Mouse (Mus musculus) forebrain, embryonic 14.5 days (tissue): Measurements from ENCODE around the gene Tmem81. TPM values are rescaled to one million over a fixed set of nuclear protein-coding genes. Genes with fewer than 3 reads are reported as not detected.

Source experiments
- ATAC-seq: fragments of 200-750 bp; cut with Nextera tagmentation; 2 replicates; pipeline ENCODE4 v1.8.0; 2017; ENCODE audit warnings: mild to moderate bottlenecking, moderate library complexity
- DNase-seq: peaks from one replicate; pipeline ENCODE4 v3.0.0-alpha.2; 2015; ENCODE audit warnings: low spot score
- H3K27ac ChIP-seq: fragments of 300-500 bp; sonication (generic); 2 replicates; pipeline ENCODE4 v1.5.1; 2014; ENCODE audit warnings: low read depth, mild to moderate bottlenecking, control low read depth, low read length, moderate library complexity
- H3K27me3 ChIP-seq: fragments of 300-500 bp; sonication (generic); replicated peaks from 2 replicates; pipeline ENCODE4 v1.6.1; 2014; ENCODE audit warnings: low read length, control low read depth, mixed read lengths; ENCODE audit not compliant: control insufficient read depth, insufficient read depth
- H3K36me3 ChIP-seq: fragments of 300-500 bp; sonication (generic); 2 replicates; pipeline ENCODE4 v1.6.1; 2014; ENCODE audit warnings: low read length, control low read depth; ENCODE audit not compliant: control insufficient read depth, insufficient read depth
- H3K4me1 ChIP-seq: fragments of 300-500 bp; sonication (generic); 2 replicates; pipeline ENCODE4 v1.6.1; 2014; ENCODE audit warnings: antibody characterized with exemption, low read length, control low read depth; ENCODE audit not compliant: control insufficient read depth, insufficient read depth
- H3K4me2 ChIP-seq: fragments of 300-500 bp; sonication (generic); 2 replicates; pipeline ENCODE4 v1.6.1; 2014; ENCODE audit warnings: mild to moderate bottlenecking, control low read depth, low read length
- H3K4me3 ChIP-seq: fragments of 300-500 bp; sonication (generic); 2 replicates; pipeline ENCODE4 v1.5.1; 2014; ENCODE audit warnings: low read depth, low read length, control low read depth
- H3K9ac ChIP-seq: fragments of 300-500 bp; sonication (generic); 2 replicates; pipeline ENCODE4 v1.6.1; 2014; ENCODE audit warnings: mild to moderate bottlenecking, low read length, control low read depth, moderate library complexity
- H3K9me3 ChIP-seq: fragments of 300-500 bp; sonication (generic); replicated peaks from 2 replicates; pipeline ENCODE4 v1.6.1; 2016; ENCODE audit warnings: low read length, control low read depth, mixed read lengths; ENCODE audit not compliant: control insufficient read depth
- WGBS: fragments of 180-500 bp; shearing (Covaris S2); extraction: QIAGEN DNeasy Blood & Tissue Kit; methylation state at CpG from one replicate; pipeline ENCODE4 v1.1.7; 2014; 5-methylcytosine and 5-hydroxymethylcytosine counted together
- polyA plus RNA-seq: library from polyadenylated mRNA; unstranded; fragments of >200 nt; fragmentation: Nextera tagmentation; extraction: Ambion mirVana; gene quantifications from 2 replicates; pipeline ENCODE4 v1.2.1, GENCODE M21; 2014

Tmem81 gene
- polyA plus RNA-seq, 1 experiment from 2014 or later: 0.74 TPM

DNA sequence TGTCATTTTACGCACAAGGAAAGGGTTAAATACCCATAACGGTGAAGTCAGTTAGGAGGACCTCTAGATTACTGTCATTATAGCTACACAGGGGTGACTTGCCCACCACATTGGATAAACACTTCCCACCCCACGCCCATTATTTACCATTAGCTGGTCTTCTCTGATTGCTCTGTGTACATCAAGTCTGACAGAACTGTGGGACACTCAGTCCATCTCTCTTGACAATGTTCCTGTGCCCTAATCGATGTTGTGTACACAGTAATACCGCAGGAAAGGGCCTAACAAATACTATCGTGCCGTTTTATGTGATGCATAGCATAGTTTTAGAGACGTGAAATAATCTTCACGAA, 29.5 kb upstream of the Tmem81 start:
- Histone ChIP-seq H3K4me1 (peaks cover 14% of the 10 kb centered on the region), H3K4me3 (peak overlapping the region; percentile 58), H3K9me3 (no peaks in the 10 kb centered on the region), H3K27ac (0 out of 2 replicates have a peak overlapping the region, but pooled peaks have one; percentile 33), H3K4me2 (peak overlapping the region; percentile 82), H3K9ac (peak overlapping the region; percentile 73), H3K27me3 (no peaks in the 10 kb centered on the region), H3K36me3 (no peaks in the 10 kb centered on the region)
- DNase-seq: no peak
- ATAC-seq: no peak; the same call in 1 of the 2 replicates
- 4% methylated on average over 9 of the region's 9 CpGs for WGBS

GRCm38 (mm10) chr1:132476928-132477691, 28.9 kb upstream of the Tmem81 start, which contains the start of gene Rbbp5:
Gene Rbbp5, plus strand, starts transcription at chr1:132477365.
- Histone ChIP-seq H3K9ac (peak within 1 kb of the TSS; percentile 73), H3K9me3 (no peaks in the 10 kb centered on the region), H3K27me3 (no peaks in the 10 kb centered on the region), H3K36me3 (no peaks in the 10 kb centered on the region), H3K4me1 (peaks cover 14% of the 10 kb centered on the region), H3K4me2 (peak within 1 kb of the TSS; percentile 82), H3K4me3 (peak within 1 kb of the TSS; percentile 58), H3K27ac (0 out of 2 replicates have a peak within 1 kb of the TSS, but pooled peaks have one; percentile 33)
- peak; percentile 93 for ATAC-seq
- WGBS: under 1% methylated on average over 43 of the region's 43 CpGs
- peak; percentile 93 for DNase-seq

GRCm38 (mm10) chr1:132479438-132479837, 26.6 kb upstream of the Tmem81 start:
- no peak for DNase-seq
- peaks cover 14% of the 10 kb centered on the region for H3K4me1 ChIP-seq
- H3K27me3 ChIP-seq: no peaks in the 10 kb centered on the region
- no peaks in the 10 kb centered on the region; the same call in 1 of the 2 replicates for H3K36me3 ChIP-seq
- no peak overlapping the region for H3K27ac ChIP-seq
- ATAC-seq: no peak
- H3K4me2 ChIP-seq: no peak overlapping the region
- H3K9me3 ChIP-seq: no peaks in the 10 kb centered on the region
- no peak overlapping the region for H3K9ac ChIP-seq
- WGBS: 88% methylated on average over 1 of the region's 1 CpGs
- H3K4me3 ChIP-seq: no peak overlapping the region

DNA sequence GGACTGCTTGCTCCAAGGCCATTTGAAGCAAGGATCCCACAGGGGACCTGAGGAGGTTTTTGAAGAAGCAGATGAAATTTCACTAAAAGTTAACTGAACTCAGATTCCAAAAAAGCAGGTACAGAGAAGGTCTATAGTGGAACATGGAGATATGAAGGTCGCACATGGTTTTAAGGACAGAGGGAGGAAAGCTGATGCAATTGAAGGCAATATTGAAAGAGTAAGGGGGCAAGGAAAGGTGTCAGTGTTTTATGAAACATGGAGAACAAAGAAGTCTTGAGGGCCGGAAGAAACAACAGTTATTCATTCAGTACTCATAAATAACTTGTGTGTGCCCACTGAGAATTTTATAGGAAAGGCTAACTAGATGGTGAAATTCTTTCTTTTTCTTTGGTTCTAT, 24.4 kb upstream of the Tmem81 start:
- H3K4me2 ChIP-seq: no peak overlapping the region
- no peak for ATAC-seq

GRCm38 (mm10) chr1:132483234-132483633, 22.8 kb upstream of the Tmem81 start:
- peaks cover 3% of the 10 kb centered on the region for H3K4me1 ChIP-seq
- no peak for DNase-seq
- no peaks in the 10 kb centered on the region for H3K9me3 ChIP-seq
- no peak for ATAC-seq
- H3K9ac ChIP-seq: no peak overlapping the region
- peaks cover 30% of the 10 kb centered on the region for H3K36me3 ChIP-seq
- H3K27me3 ChIP-seq: no peaks in the 10 kb centered on the region
- no peak overlapping the region for H3K27ac ChIP-seq
- H3K4me3 ChIP-seq: no peak overlapping the region
- no peak overlapping the region for H3K4me2 ChIP-seq
- WGBS: 91% methylated on average over 3 of the region's 3 CpGs

More for the DNA sequence above, 24.4 kb upstream of the Tmem81 start:
- Histone ChIP-seq H3K27me3 (no peaks in the 10 kb centered on the region), H3K27ac (no peak overlapping the region), H3K9me3 (no peaks in the 10 kb centered on the region), H3K9ac (no peak overlapping the region), H3K4me3 (no peak overlapping the region), H3K4me1 (peaks cover 9% of the 10 kb centered on the region), H3K36me3 (peaks cover 18% of the 10 kb centered on the region)
- 85% methylated on average over 2 of the region's 2 CpGs for WGBS
- DNase-seq: no peak

DNA sequence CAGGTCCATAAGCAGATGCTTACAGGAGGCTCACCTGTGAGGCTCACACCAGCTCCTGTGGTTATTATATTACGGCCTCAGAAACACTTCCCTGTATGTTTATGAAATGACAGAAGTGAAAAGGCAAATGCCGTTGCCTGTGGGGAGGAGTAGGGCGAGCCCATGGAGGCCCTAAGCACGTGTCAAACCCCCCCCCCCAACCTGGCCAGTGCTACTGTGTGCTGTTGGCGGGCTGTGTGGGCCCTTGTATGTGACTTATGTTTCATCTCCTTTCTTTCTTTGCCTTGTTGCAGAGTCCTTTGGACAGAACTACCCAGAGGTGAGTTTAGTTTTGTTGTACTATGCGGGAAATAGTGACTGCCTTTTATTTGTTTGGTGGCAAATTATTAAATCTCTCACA, 22.3 kb upstream of the Tmem81 start:
- Histone ChIP-seq H3K4me2 (no peak overlapping the region), H3K4me3 (no peak overlapping the region), H3K4me1 (no peaks in the 10 kb centered on the region), H3K27ac (no peak overlapping the region), H3K9ac (no peak overlapping the region), H3K9me3 (no peaks in the 10 kb centered on the region), H3K36me3 (peaks cover 31% of the 10 kb centered on the region), H3K27me3 (no peaks in the 10 kb centered on the region)
- DNase-seq: no peak
- no peak for ATAC-seq
- 88% methylated on average over 6 of the region's 6 CpGs for WGBS

DNA sequence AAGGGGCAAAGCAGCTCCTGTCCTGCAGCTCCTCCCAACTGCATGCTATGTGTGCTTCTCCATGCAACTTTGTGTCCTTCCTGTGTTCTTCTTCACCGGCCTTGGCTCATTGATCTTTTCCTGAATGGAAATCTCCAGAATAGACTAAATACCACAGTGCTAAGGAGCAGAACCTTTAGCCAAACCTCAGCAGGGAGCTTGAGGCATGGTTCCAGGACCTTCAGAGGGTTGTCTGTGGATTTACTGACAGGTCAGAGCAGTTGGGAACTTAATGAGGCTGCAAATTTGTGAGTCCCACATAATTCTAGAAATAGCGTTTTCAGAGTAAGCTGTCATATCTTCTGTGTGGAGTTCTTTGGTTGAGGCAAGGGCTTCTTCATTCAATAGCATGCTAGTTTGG, 5.5 kb upstream of the Tmem81 start:
- H3K4me1 ChIP-seq: no peaks in the 10 kb centered on the region
- no peak for DNase-seq
- no peak overlapping the region for H3K4me2 ChIP-seq
- no peaks in the 10 kb centered on the region for H3K9me3 ChIP-seq
- H3K27ac ChIP-seq: no peak overlapping the region
- peaks cover 83% of the 10 kb centered on the region for H3K36me3 ChIP-seq
- no peak overlapping the region for H3K4me3 ChIP-seq
- ATAC-seq: no peak
- no peaks in the 10 kb centered on the region for H3K27me3 ChIP-seq
- H3K9ac ChIP-seq: no peak overlapping the region
- WGBS: 82% methylated on average over 2 of the region's 2 CpGs

DNA sequence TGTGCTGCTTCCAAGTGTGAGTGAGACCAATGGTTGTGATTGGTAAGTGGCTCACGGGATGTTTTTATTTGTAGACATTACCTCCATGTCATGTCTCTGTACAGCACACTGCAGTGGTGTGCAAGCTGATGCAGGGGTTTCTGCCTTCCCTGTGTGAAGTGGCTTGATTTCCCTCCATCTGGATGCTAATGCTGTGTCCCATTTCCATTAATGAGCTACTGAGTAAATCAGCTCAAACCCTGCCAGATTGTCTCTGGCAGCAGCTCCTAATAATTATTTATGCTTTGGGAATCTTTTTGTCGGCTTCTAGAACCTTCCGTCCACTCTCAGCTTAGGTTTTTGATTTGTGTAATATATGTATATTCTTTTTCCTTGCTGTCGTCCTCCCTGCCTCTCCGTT, 875 bp upstream of the Tmem81 start:
- Histone ChIP-seq H3K4me2 (no peak overlapping the region), H3K4me3 (no peak overlapping the region), H3K27ac (no peak overlapping the region), H3K36me3 (peaks cover 67% of the 10 kb centered on the region), H3K27me3 (no peaks in the 10 kb centered on the region), H3K9ac (no peak overlapping the region), H3K9me3 (no peaks in the 10 kb centered on the region), H3K4me1 (no peaks in the 10 kb centered on the region)
- WGBS: 85% methylated on average over 5 of the region's 5 CpGs
- peak; percentile 47 for DNase-seq
- ATAC-seq: no peak; the same call in 1 of the 2 replicates

DNA sequence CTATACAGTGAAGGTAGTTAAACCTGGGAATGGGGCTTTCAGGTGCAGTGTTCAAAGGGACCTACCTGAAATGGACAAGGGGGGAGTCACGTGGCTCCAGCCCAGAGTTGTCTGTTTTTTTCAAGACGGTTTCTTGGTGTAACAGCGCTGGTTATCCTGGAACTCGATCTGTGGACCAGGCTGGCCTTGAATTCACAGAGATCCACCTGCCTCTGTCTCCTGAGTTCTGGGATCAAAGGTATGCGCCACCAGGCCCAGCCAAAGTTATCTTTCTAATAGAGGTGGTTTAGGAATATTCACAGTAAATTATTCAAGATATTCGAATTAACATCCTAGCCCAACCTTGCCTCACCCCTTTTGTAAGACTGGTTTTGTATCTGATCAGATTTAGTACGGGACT, 626 bp downstream of the Tmem81 start:
- DNase-seq (no peak), ATAC-seq (no peak)
- no peaks in the 10 kb centered on the region for H3K27me3 ChIP-seq
- no peaks in the 10 kb centered on the region for H3K4me1 ChIP-seq
- H3K27ac ChIP-seq: no peak overlapping the region
- WGBS: 94% methylated on average over 7 of the region's 7 CpGs
- peaks cover 54% of the 10 kb centered on the region for H3K36me3 ChIP-seq
- H3K4me3 ChIP-seq: no peak overlapping the region
- no peak overlapping the region for H3K4me2 ChIP-seq
- H3K9me3 ChIP-seq: no peaks in the 10 kb centered on the region
- no peak overlapping the region for H3K9ac ChIP-seq
